Mouse (Mus musculus) bone marrow macrophage, adult 2 months (primary cell): ENCODE measurements around the gene Uba1.

Source experiments
- CTCF ChIP-seq: IDR thresholded peaks from 2 replicates; pipeline ENCODE4 v1.5.1; 2012; ENCODE audit warnings: low read depth, mild to moderate bottlenecking, low read length, moderate library complexity
- POLR2A ChIP-seq: IDR thresholded peaks from 2 replicates; pipeline ENCODE4 v1.6.1; 2012; ENCODE audit warnings: mild to moderate bottlenecking, low read depth, low read length, borderline replicate concordance

- TF ChIP-seq CTCF (no peak), POLR2A (no peak)
Measured at GRCm38 (mm10) chrX:20658891-20659406, 823 bp downstream of the Uba1 start.
